Mouse (Mus musculus): ENCODE data around the gene Metrnl.

Metrnl gene

DNA sequence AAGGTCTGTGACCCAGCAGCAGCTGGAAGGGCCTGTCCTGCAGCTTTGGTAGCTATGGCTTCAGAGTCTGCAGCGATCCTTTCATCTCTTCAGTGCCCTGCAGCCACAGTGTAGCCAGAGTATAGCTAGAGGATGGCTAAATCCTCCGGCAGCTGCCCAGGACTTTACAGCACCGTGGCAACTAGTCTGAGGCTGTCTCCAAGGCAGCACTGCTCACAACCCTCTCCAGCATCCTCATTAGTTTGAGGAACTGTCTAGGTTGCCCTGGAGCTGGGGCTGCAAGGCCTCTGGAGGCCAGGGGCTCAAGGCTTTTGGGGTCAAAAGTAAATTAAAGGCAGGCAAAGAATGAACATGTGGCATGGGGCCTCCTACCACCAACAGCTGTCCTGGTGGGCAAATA is 37.3 kb downstream of the Metrnl start:
- no peak for DNase-seq (ENCODE audit: low spot score)

DNA sequence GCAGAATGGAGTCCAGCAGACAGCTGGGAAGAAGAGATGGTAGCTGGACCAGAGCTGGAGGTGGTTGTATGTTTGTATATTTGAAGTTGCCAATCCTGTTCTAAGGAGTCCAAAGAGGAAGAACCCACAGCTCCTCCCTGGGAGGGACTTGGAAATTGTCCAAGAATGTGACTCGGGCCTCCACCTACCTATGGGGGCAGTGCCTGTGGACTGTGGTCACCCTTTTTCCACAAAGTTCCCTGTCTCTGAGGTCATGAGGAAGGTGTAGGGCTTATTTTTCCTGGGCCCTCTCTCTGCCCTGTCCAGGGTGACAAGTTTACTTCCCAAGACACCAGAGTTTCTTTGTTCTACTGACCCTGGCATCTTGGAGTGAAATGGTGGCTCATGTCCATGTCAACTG is 39.6 kb downstream of the Metrnl start:
- no peak for DNase-seq (ENCODE audit: low spot score)

DNA sequence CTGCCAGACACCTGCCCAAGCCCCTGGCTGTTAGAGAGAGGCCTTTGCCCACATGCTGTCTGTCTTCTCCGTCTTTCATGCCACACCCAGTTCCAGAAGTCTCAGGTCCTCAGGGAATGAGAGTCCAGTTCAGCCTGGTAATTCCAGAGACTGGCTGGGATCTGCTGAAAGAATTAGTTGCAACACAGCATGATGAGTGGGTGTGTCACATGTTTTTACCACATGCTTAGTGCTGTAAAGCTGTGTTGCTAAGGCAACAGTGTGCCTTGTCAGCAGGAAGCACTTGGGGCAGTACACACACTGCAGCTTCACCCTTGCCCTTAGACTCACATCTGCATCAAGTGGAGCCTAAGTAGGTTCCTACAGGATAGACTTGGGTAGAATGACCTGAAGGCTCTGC is 40.1 kb downstream of the Metrnl start:
- DNase-seq (ENCODE audit: low spot score) = peak; percentile 43

GRCm38 (mm10) chr11:121743113-121743512 is 41.8 kb downstream of the Metrnl start:
- no peak for DNase-seq (ENCODE audit: low spot score)

DNA sequence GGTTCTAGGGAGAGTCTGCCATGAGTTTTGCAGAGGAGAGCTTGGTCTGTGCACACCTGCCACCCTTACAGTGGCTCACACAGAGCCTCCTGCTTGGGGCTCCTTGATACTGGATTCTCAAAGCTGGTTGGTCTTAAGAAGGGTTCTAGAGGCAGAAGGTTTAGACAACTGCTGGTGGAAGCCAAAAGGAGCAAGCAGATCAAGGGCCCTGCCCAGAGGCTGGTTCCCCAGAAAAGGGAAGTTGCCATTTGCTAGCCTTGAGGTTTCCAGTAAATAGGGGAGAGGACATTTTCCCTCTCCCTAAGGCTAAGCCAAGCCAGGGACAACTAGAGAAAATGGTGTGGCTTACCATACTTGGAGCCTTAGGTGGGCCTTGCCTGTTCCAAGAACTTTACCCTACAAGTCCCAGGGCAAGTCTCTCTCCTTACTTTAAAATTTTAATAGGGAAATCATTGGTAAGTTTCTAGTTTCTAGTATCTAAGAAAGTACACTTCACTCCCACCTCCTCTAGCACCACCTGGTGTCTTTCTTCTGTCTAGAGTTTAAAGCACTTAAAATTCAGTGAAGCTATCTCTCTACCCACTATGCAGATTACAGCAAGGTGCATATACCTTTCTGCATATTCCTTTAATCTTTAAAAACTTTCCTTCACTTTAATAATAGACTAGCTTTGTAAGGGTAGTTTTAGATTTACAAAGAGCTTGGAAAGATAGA is 42.7 kb downstream of the Metrnl start:
- DNase-seq (ENCODE audit: low spot score) = no peak

DNA sequence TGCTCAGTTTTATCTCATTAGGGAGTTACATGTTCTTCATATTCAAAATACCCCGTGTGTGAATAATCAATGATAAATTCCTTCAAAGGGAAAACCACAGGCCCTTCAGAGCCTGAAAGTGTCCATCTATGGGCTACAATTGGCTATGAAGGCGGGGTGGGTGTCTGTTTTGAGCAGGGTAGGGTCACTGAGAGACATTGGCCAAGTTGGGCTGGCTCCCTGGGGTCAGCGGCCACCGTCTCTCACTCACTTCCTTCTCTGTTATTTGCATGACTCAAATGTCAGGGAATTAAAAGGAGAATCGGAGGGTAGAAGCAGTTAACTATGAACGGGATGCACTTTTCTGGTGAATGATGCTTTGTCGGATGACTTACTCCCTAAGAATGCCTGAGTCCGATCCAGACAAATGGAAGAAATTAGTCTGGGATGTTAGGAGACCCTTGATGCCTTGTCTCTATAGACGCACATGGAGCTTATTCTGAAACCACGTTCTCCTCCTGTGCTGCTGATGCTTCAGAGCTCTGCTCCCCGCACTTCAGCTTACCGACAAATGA is 45.7 kb downstream of the Metrnl start:
- no peak for DNase-seq (ENCODE audit: low spot score)

DNA sequence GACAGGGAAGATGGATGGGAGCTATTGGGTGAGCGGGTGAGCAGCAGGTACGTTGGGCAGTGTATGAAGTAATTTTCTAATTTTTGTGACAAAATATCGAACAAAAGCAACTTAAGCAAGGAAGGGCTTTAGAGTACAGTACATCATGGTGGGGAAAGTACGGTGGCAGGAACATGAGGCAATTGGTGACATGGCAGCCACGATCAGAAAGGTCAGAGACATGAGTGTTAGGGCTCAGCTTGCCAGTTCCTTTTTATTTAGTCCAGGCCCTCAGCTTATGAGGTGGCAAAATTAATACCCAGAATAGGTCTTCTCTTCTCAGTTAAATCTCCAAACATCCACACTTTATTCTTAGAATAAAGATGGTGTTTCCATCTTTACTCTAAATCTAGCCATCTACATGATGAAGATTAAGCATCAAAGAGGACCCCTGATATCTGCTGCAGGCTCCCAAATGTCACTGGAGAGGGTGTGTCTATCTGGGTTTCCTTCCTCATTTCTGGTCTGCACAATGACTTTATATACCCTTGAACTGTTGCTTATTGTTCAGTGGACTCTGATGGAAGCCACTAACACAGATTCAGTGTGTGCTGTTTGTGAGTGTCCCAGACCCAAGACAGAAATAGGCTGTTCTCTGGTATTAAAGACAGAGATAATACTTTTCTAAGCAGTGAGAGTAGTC is 46.8 kb downstream of the Metrnl start:
- DNase-seq (ENCODE audit: low spot score) = no peak

All from left cerebral cortex, adult 11 months (tissue).